Mouse (Mus musculus) heart, adult 18-20 months (tissue): Measurements from ENCODE around the gene Nat14. TPM values are rescaled to one million over a fixed set of nuclear protein-coding genes. Genes with fewer than 3 reads are reported as not detected.

ENCODE experiments used
- DNase-seq, 2 experiments: peaks; one replicate each; pipeline ENCODE4 v3.0.0; 2021 to 2022; ENCODE audit warnings: mixed read lengths in 1 of 2
- total RNA-seq, 2 experiments: library from RNA; stranded (reverse); gene quantifications; 2 replicates each; pipeline ENCODE4 v1.2.3; 2021

The Nat14 gene
- total RNA-seq, 2 experiments from 2014 or later, result 4.2 to 6.1 TPM

- peak; percentile 70 to 85 for DNase-seq
Measured at GRCm38 (mm10) chr7:4947855-4948254, 26.0 kb downstream of the Nat14 start.

- no peak for DNase-seq
Measured at GRCm38 (mm10) chr7:4948386-4948785, 26.6 kb downstream of the Nat14 start.

GRCm38 (mm10) chr7:4950561-4951342 is 28.9 kb downstream of the Nat14 start:
- DNase-seq, result peak; percentile 45 to 69

- DNase-seq, result peak; percentile 32 to 50
Measured at GRCm38 (mm10) chr7:4953815-4954445, 32.1 kb downstream of the Nat14 start.

- DNase-seq, result no peak
Measured at GRCm38 (mm10) chr7:4957361-4957760, 35.5 kb downstream of the Nat14 start.

GRCm38 (mm10) chr7:4963527-4963926 is 41.7 kb downstream of the Nat14 start:
- DNase-seq, result no peak

GRCm38 (mm10) chr7:4964272-4964671 is 42.4 kb downstream of the Nat14 start, which contains the start of gene Sbk2:
Gene Sbk2 (minus strand): TSS chr7:4964406.
- DNase-seq, result peak; percentile 83 to 91

- no peak for DNase-seq
Measured at GRCm38 (mm10) chr7:4964988-4965387, 43.2 kb downstream of the Nat14 start.

GRCm38 (mm10) chr7:4971068-4971467 is 49.2 kb downstream of the Nat14 start, which contains the start of gene Sbk3:
Gene Sbk3 (minus strand): TSS chr7:4971168.
- DNase-seq, result no peak

GRCm38 (mm10) chr7:4971710-4972109 is 49.9 kb downstream of the Nat14 start:
- DNase-seq, result peak; percentile 66 to 79

- peak; percentile 79 to 86 for DNase-seq
Measured at GRCm38 (mm10) chr7:4972321-4973047, 50.7 kb downstream of the Nat14 start.

Other genes with a start within 250 kb of the Nat14 start
- gene Hspbp1, start 237.0 kb upstream of the Nat14 start, total RNA-seq, result 10 to 100 TPM; 33.8 to 38.5 TPM
- gene Brsk1, start 231.4 kb upstream of the Nat14 start, total RNA-seq, result 1 to 10 TPM; 1.1 to 1.2 TPM
- under 1 TPM in 1 of 2 experiments, not detected in 1; 0.10 TPM for gene Tmem150b, start 196.8 kb upstream of the Nat14 start, total RNA-seq
- gene Kmt5c, start 181.9 kb upstream of the Nat14 start, total RNA-seq, result 10 to 100 TPM in 1 of 2 experiments, 1 to 10 TPM in 1; 9.6 to 10.0 TPM
- gene Cox6b2, start 168.9 kb upstream of the Nat14 start, total RNA-seq, result 1 to 10 TPM; 1.4 to 2.3 TPM
- gene Fam71e2, start 150.7 kb upstream of the Nat14 start, total RNA-seq, result not detected
- gene Il11, start 139.2 kb upstream of the Nat14 start, total RNA-seq, result not detected
- not detected for gene Tmem190, start 139.1 kb upstream of the Nat14 start, total RNA-seq
- 1 to 10 TPM; 2.4 to 5.4 TPM for gene Tmem238, start 132.4 kb upstream of the Nat14 start, total RNA-seq
- gene Rpl28, start 129.2 kb upstream of the Nat14 start, total RNA-seq, result 100 to 1,000 TPM; 468 to 578 TPM
- gene Ube2s, start 109.4 kb upstream of the Nat14 start, total RNA-seq, result 100 to 1,000 TPM in 1 of 2 experiments, 10 to 100 TPM in 1; 93.4 to 105 TPM
- gene Shisa7, start 77.3 kb upstream of the Nat14 start, total RNA-seq, result not detected
- 1 to 10 TPM; 3.5 to 6.3 TPM for gene Isoc2b, start 51.8 kb upstream of the Nat14 start, total RNA-seq
- gene Isoc2a, start 44.9 kb upstream of the Nat14 start, total RNA-seq, result 10 to 100 TPM; 55.3 to 57.3 TPM
- not detected for gene Gm36210, start 15.5 kb upstream of the Nat14 start, total RNA-seq
- 1 to 10 TPM; 5.3 to 6.4 TPM for gene Zfp628, start 6.8 kb upstream of the Nat14 start, total RNA-seq
- 1 to 10 TPM; 2.0 to 2.4 TPM for gene Ssc5d, start 3.8 kb downstream of the Nat14 start, total RNA-seq
- 10 to 100 TPM; 25.9 to 30.0 TPM for gene Sbk2, start 42.4 kb downstream of the Nat14 start, total RNA-seq
- gene Sbk3, start 49.1 kb downstream of the Nat14 start, total RNA-seq, result 10 to 100 TPM; 37.3 to 39.0 TPM
- 10 to 100 TPM; 11.0 to 12.6 TPM for gene Zfp579, start 74.1 kb downstream of the Nat14 start, total RNA-seq
- 10 to 100 TPM in 1 of 2 experiments, 1 to 10 TPM in 1; 9.2 to 11.8 TPM for gene Zfp524, start 92.4 kb downstream of the Nat14 start, total RNA-seq
- 10 to 100 TPM; 16.2 to 17.0 TPM for gene Fiz1, start 92.7 kb downstream of the Nat14 start, total RNA-seq
- gene Gm44973, start 93.5 kb downstream of the Nat14 start, total RNA-seq, result not detected
- gene Zfp865, start 98.3 kb downstream of the Nat14 start, total RNA-seq, result 10 to 100 TPM; 11.5 to 14.0 TPM
- under 1 TPM in 1 of 2 experiments, not detected in 1; 0.20 TPM for gene Ccdc106, start 98.5 kb downstream of the Nat14 start, total RNA-seq
- not detected for gene 4632433K11Rik, start 112.1 kb downstream of the Nat14 start, total RNA-seq
- 1 to 10 TPM; 5.1 to 5.5 TPM for gene Zfp784, start 116.4 kb downstream of the Nat14 start, total RNA-seq
- gene Zfp580, start 129.5 kb downstream of the Nat14 start, total RNA-seq, result 1 to 10 TPM; 4.2 TPM
- 10 to 100 TPM; 67.1 to 68.1 TPM for gene U2af2, start 140.1 kb downstream of the Nat14 start, total RNA-seq
- 100 to 1,000 TPM; 183 to 191 TPM for gene Epn1, start 158.2 kb downstream of the Nat14 start, total RNA-seq
- gene Rfpl4, start 194.9 kb downstream of the Nat14 start, total RNA-seq, result not detected
- gene Rasl2-9, start 203.9 kb downstream of the Nat14 start, total RNA-seq, result 1 to 10 TPM; 7.5 to 8.3 TPM
- not detected for gene Vmn1r55, start 227.6 kb downstream of the Nat14 start, total RNA-seq